Mouse (Mus musculus): ENCODE measurements around the gene Trim2. TPM values are rescaled to one million over a fixed set of nuclear protein-coding genes. Genes with fewer than 3 reads are reported as not detected.

The Trim2 gene
- total and polyA plus RNA-seq, 3 experiments: 2.4 to 3.3 (median 2.5) TPM

GRCm38 (mm10) chr3:84199516-84199915, 107.2 kb downstream of the Trim2 start:
- DNase-seq (ENCODE audit: extremely low read depth): no peak
- TF ChIP-seq NRF1 (IDR thresholded peaks at IDR 0.05; ENCODE audit: low read depth, low read length) (no peak), EP300 (IDR thresholded peaks at IDR 0.05; ENCODE audit: low read length) (no peak), MXI1 (IDR thresholded peaks at IDR 0.05; ENCODE audit: low read depth, low read length) (no peak), RAD21 (IDR thresholded peaks at IDR 0.05; ENCODE audit: low read depth, low read length) (no peak), CHD1 (IDR thresholded peaks at IDR 0.05; ENCODE audit: low read depth, low read length) (no peak), ELF1 (IDR thresholded peaks at IDR 0.05; ENCODE audit: low read depth, low read length) (no peak), SMC3 (IDR thresholded peaks at IDR 0.05; ENCODE audit: low read depth, low read length) (no peak), CHD2 (IDR thresholded peaks at IDR 0.05; ENCODE audit: low read length) (no peak)
- Histone ChIP-seq H3K4me2 (ENCODE audit: insufficient read depth, low read depth, poor library complexity, severe bottlenecking) (no peak overlapping the region), H3K4me3 (replicated peaks in 1 of 3; ENCODE audit: low read depth in 2 of 3, low read length in 2 of 3, poor library complexity in 1 of 3) (no peak overlapping the region), H3K9ac (ENCODE audit: insufficient read depth, low read depth) (no peak overlapping the region), H3K9me3 (replicated peaks; ENCODE audit: low read length) (no peaks in the 10 kb centered on the region), H3K4me1 (ENCODE audit: control insufficient read depth in 1 of 2, insufficient read depth in 2 of 2) (no peaks in the 10 kb centered on the region), H3K36me3 (replicated peaks in 1 of 2; ENCODE audit: control insufficient read depth in 1 of 2, insufficient read depth in 1 of 2, low read length in 1 of 2) (peaks cover 0 to 10% of the 10 kb centered on the region in 2 experiments), H3K79me2 (replicated peaks; ENCODE audit: control insufficient read depth, extremely low read depth, insufficient read depth, poor library complexity, severe bottlenecking) (no peaks in the 10 kb centered on the region), H3K27me3 (replicated peaks) (no peaks in the 10 kb centered on the region), H3K27ac (ENCODE audit: insufficient read depth, low read depth) (no peak overlapping the region)
- dilution Hi-C loops (cut with MboI; ENCODE audit: extremely low pct_ligation_motif_present, extremely low pct_unique_long_range_greater_than_20kb, low sequenced_read_pairs) (no loop called here), in situ Hi-C loops (cut with MboI; ENCODE audit: low pct_ligation_motif_present, low pct_unique_long_range_greater_than_20kb, low sequenced_read_pairs) (no loop called here)

- Histone ChIP-seq H3K27ac (ENCODE audit: insufficient read depth, low read depth) (no peak overlapping the region), H3K4me3 (replicated peaks in 1 of 3; ENCODE audit: low read depth in 2 of 3, low read length in 2 of 3, poor library complexity in 1 of 3) (no peak overlapping the region), H3K4me1 (ENCODE audit: control insufficient read depth in 1 of 2, insufficient read depth in 2 of 2) (no peaks in the 10 kb centered on the region), H3K79me2 (replicated peaks; ENCODE audit: control insufficient read depth, extremely low read depth, insufficient read depth, poor library complexity, severe bottlenecking) (no peaks in the 10 kb centered on the region), H3K27me3 (replicated peaks) (no peaks in the 10 kb centered on the region), H3K9ac (ENCODE audit: insufficient read depth, low read depth) (no peak overlapping the region), H3K9me3 (replicated peaks; ENCODE audit: low read length) (no peaks in the 10 kb centered on the region), H3K36me3 (replicated peaks in 1 of 2; ENCODE audit: control insufficient read depth in 1 of 2, insufficient read depth in 1 of 2, low read length in 1 of 2) (peaks cover 0 to 11% of the 10 kb centered on the region in 2 experiments), H3K4me2 (ENCODE audit: insufficient read depth, low read depth, poor library complexity, severe bottlenecking) (no peak overlapping the region)
- dilution Hi-C loops (cut with MboI; ENCODE audit: extremely low pct_ligation_motif_present, extremely low pct_unique_long_range_greater_than_20kb, low sequenced_read_pairs) (no loop called here), in situ Hi-C loops (cut with MboI; ENCODE audit: low pct_ligation_motif_present, low pct_unique_long_range_greater_than_20kb, low sequenced_read_pairs) (no loop called here)
- TF ChIP-seq NELFE (IDR thresholded peaks at IDR 0.05; ENCODE audit: low read depth, low read length) (no peak), ZMIZ1 (IDR thresholded peaks at IDR 0.05; ENCODE audit: low read depth, low read length) (no peak), JUN (IDR thresholded peaks at IDR 0.05; ENCODE audit: insufficient read depth, low read depth, low read length) (no peak), MAZ (IDR thresholded peaks at IDR 0.05; ENCODE audit: low read depth, low read length) (no peak), MXI1 (IDR thresholded peaks at IDR 0.05; ENCODE audit: low read depth, low read length) (no peak), USF1 (IDR thresholded peaks at IDR 0.05; ENCODE audit: low read depth, low read length) (no peak), POLR2A (IDR thresholded peaks at IDR 0.05; ENCODE audit: low read depth, low read length) (no peak)
- DNase-seq (ENCODE audit: extremely low read depth): no peak
Observed at GRCm38 (mm10) chr3:84198229-84198628, 108.4 kb downstream of the Trim2 start.

DNA sequence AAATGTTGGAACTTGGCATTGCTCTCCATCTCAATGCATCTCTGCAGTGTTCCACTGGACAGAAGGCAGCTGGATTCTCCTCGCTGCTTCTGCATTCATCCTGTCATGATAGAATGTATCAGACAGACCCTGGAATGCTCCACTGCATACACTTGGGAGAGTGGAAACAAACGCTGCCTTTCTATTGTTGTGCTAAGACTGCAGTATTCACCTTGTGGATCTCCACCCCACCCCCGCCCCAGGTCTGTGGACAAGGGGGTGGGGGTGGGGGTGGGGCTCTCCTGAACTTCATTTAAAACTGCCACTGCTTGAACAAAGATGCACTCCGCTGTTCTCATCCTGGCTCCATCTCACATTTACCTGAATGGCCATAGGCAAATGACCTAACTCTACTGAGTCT, 112.8 kb downstream of the Trim2 start:
- TF ChIP-seq CHD1 (IDR thresholded peaks at IDR 0.05; ENCODE audit: low read depth, low read length): no peak
- dilution Hi-C loops (cut with MboI; ENCODE audit: extremely low pct_ligation_motif_present, extremely low pct_unique_long_range_greater_than_20kb, low sequenced_read_pairs) (no loop called here), in situ Hi-C loops (cut with MboI; ENCODE audit: low pct_ligation_motif_present, low pct_unique_long_range_greater_than_20kb, low sequenced_read_pairs) (no loop called here)
- no peaks in the 10 kb centered on the region for H3K9me3 ChIP-seq (replicated peaks; ENCODE audit: low read length)
- H3K9ac ChIP-seq (ENCODE audit: insufficient read depth, low read depth): no peak overlapping the region
- H3K4me1 ChIP-seq (ENCODE audit: control insufficient read depth in 1 of 2, insufficient read depth in 2 of 2): no peaks in the 10 kb centered on the region
- H3K4me2 ChIP-seq (ENCODE audit: insufficient read depth, low read depth, poor library complexity, severe bottlenecking): no peak overlapping the region
- no peaks in the 10 kb centered on the region for H3K27me3 ChIP-seq (replicated peaks)
- H3K27ac ChIP-seq (ENCODE audit: insufficient read depth, low read depth): no peak overlapping the region
- no peaks in the 10 kb centered on the region for H3K79me2 ChIP-seq (replicated peaks; ENCODE audit: control insufficient read depth, extremely low read depth, insufficient read depth, poor library complexity, severe bottlenecking)
- H3K36me3 ChIP-seq (replicated peaks in 1 of 2; ENCODE audit: control insufficient read depth in 1 of 2, insufficient read depth in 1 of 2, low read length in 1 of 2): peaks cover 6 to 38% of the 10 kb centered on the region in 2 experiments
- DNase-seq (ENCODE audit: extremely low read depth): no peak
- H3K4me3 ChIP-seq (replicated peaks in 1 of 3; ENCODE audit: low read depth in 2 of 3, low read length in 2 of 3, poor library complexity in 1 of 3): no peak overlapping the region

All from CH12.LX (cell line).